Mouse (Mus musculus) embryonic facial prominence, embryonic 11.5 days (tissue): ENCODE measurements at regions not wholly inside any gene's neighbourhood (a gene's known extent, or its start where the extent isn't known, plus 50 kb on each side); places are given as distances from the start of the nearest gene placed in this dataset.

Source experiments
- ATAC-seq: fragments of 200-750 bp; cut with Nextera tagmentation; replicated peaks from 2 replicates; pipeline ENCODE4 v1.8.0; 2017; ENCODE audit warnings: low read depth; ENCODE audit not compliant: insufficient number of reproducible peaks, low FRiP score, low TSS enrichment
- DNase-seq: peaks from one replicate; pipeline ENCODE4 v3.0.0-alpha.2; 2015; ENCODE audit warnings: low spot score
- H3K27ac ChIP-seq: fragments of 300-500 bp; sonication (generic); replicated peaks from 2 replicates; pipeline ENCODE4 v1.5.1; 2014; ENCODE audit warnings: mild to moderate bottlenecking, low read depth, low read length, control low read depth
- H3K27me3 ChIP-seq: fragments of 300-500 bp; sonication (generic); 2 replicates; pipeline ENCODE4 v1.6.1; 2014; ENCODE audit warnings: mild to moderate bottlenecking, low read length, moderate library complexity, mixed read lengths; ENCODE audit not compliant: control insufficient read depth, insufficient read depth
- H3K36me3 ChIP-seq: fragments of 300-500 bp; sonication (generic); replicated peaks from 2 replicates; pipeline ENCODE4 v1.6.1; 2014; ENCODE audit warnings: low read depth, mild to moderate bottlenecking, low read length, moderate library complexity, mixed read lengths; ENCODE audit not compliant: control insufficient read depth, insufficient read depth
- H3K4me1 ChIP-seq: fragments of 300-500 bp; sonication (generic); 2 replicates; pipeline ENCODE4 v1.6.1; 2014; ENCODE audit warnings: low read length, mixed read lengths; ENCODE audit not compliant: control insufficient read depth, insufficient read depth
- H3K4me2 ChIP-seq: fragments of 300-500 bp; sonication (generic); 2 replicates; pipeline ENCODE4 v1.6.1; 2014; ENCODE audit warnings: low read depth, mild to moderate bottlenecking, control low read depth, low read length, moderate library complexity
- H3K4me3 ChIP-seq: fragments of 300-500 bp; sonication (generic); 2 replicates; pipeline ENCODE4 v1.5.1; 2014; ENCODE audit warnings: low read depth, low read length, control low read depth
- H3K9ac ChIP-seq: fragments of 300-500 bp; sonication (generic); replicated peaks from 2 replicates; pipeline ENCODE4 v1.6.1; 2014; ENCODE audit warnings: mild to moderate bottlenecking, control low read depth, low read length
- H3K9me3 ChIP-seq: fragments of 300-500 bp; sonication (generic); replicated peaks from 2 replicates; pipeline ENCODE4 v1.6.1; 2016; ENCODE audit warnings: mild to moderate bottlenecking, low read length, inconsistent platforms, mixed read lengths; ENCODE audit not compliant: control insufficient read depth
- WGBS: fragments of 180-500 bp; shearing (Covaris S2); extraction: QIAGEN DNeasy Blood & Tissue Kit; methylation state at CpG from one replicate; pipeline ENCODE4 v1.1.7; 2014; 5-methylcytosine and 5-hydroxymethylcytosine counted together

- 90% methylated on average over 4 of the region's 4 CpGs for WGBS
- H3K9me3 ChIP-seq, result no peaks in the 10 kb centered on the region
- no peak overlapping the region for H3K9ac ChIP-seq
- no peak overlapping the region for H3K4me3 ChIP-seq
- no peaks in the 10 kb centered on the region for H3K27me3 ChIP-seq
- ATAC-seq (no peak), DNase-seq (no peak)
- H3K4me2 ChIP-seq, result no peak overlapping the region
- no peaks in the 10 kb centered on the region for H3K4me1 ChIP-seq
- no peak overlapping the region for H3K27ac ChIP-seq
- H3K36me3 ChIP-seq, result no peaks in the 10 kb centered on the region
These were observed 300.6 kb downstream of the Jrkl start for GRCm38 (mm10) chr9:12945037-12945436.

GRCm38 (mm10) chr9:12935016-12935415, 310.6 kb downstream of the Jrkl start:
- Histone ChIP-seq H3K36me3 (no peaks in the 10 kb centered on the region), H3K4me2 (no peak overlapping the region), H3K4me3 (no peak overlapping the region), H3K4me1 (no peaks in the 10 kb centered on the region), H3K27me3 (no peaks in the 10 kb centered on the region), H3K9me3 (no peaks in the 10 kb centered on the region), H3K27ac (no peak overlapping the region), H3K9ac (no peak overlapping the region)
- no peak for DNase-seq
- WGBS, result 73% methylated on average over 4 of the region's 4 CpGs
- ATAC-seq, result no peak

DNA sequence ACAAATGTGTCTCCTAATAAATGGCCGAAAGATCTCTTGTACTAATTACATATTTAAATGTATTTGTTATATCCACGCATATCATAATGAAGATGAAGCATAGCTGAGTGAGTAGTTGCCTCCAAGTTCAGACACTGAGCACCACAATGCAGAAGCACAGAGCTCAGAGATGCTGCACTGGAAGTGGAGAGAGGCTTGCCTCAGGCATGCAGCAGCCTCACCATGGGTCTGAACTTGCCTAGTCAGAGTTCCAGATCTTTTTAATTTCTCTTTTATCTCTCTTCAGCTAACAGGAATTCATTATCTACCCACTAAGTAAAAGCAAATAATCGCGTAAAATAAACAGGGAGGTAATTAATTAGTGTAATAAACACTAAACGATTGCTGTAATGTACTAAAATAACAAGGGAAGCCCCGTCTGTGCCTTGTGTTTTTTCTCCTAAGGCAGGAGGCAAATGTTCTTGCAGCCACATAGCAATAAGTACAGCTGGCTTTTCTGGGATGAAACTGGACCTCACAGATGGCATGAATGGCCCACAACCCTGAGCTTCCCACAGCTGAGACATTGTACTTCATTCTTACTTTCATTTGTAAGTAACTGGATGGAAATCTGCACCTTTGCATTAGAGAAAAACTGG, 320.0 kb downstream of the Jrkl start:
- no peaks in the 10 kb centered on the region for H3K4me1 ChIP-seq
- ATAC-seq (no peak), DNase-seq (no peak)
- no peak overlapping the region for H3K4me3 ChIP-seq
- no peak overlapping the region for H3K27ac ChIP-seq
- H3K9me3 ChIP-seq, result no peaks in the 10 kb centered on the region
- no peaks in the 10 kb centered on the region for H3K27me3 ChIP-seq
- no peak overlapping the region for H3K9ac ChIP-seq
- no peak overlapping the region for H3K4me2 ChIP-seq
- H3K36me3 ChIP-seq, result no peaks in the 10 kb centered on the region
- WGBS, result 64% methylated on average over 6 of the region's 6 CpGs

- WGBS, result 73% methylated on average over 3 of the region's 3 CpGs
- Histone ChIP-seq H3K27me3 (no peaks in the 10 kb centered on the region), H3K9me3 (no peaks in the 10 kb centered on the region), H3K27ac (no peak overlapping the region), H3K9ac (no peak overlapping the region), H3K4me1 (no peaks in the 10 kb centered on the region), H3K4me2 (no peak overlapping the region), H3K36me3 (no peaks in the 10 kb centered on the region), H3K4me3 (no peak overlapping the region)
- no peak for DNase-seq
- no peak for ATAC-seq
These were observed 344.9 kb downstream of the Jrkl start for GRCm38 (mm10) chr9:12900726-12901125.

DNA sequence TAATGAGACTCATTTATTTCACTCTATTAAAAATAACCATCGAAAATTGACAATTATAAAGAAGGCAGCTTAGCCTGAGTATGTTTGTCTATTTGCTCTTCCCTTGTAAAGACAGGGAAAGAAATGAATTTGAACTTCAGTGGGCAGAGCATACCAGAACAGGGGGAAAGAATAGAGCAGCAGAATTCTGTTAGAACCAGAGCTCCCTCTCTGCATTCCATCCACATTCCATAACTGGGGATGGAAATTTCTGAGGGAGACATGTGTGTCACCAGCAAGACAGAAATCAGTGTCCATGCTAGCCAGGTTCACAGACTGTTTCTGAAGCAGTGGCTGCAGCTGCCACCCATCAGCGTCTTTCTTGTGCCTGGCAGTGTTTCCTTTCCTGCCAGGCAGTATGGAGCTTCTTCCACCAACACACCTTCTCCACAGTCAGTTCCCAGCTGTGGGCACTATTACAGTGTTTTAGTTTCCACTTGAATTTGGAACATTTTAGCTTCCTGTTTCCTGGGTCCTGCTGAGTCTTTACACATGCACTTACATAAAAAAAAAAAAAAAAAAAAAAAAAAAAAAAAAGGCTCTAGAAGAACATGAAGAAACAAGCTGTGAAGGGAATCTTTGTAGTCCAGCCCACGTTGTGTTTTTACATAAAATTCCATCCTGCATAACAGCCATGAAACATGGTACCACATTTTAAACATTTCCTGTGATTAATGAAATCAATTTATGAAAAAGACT, 365.7 kb downstream of the Jrkl start:
- ATAC-seq (no peak), DNase-seq (no peak)
- H3K27me3 ChIP-seq, result no peaks in the 10 kb centered on the region
- no peaks in the 10 kb centered on the region for H3K9me3 ChIP-seq
- H3K27ac ChIP-seq, result no peak overlapping the region
- no peak overlapping the region for H3K4me2 ChIP-seq
- no peaks in the 10 kb centered on the region for H3K4me1 ChIP-seq
- 64% methylated on average over 3 of the region's 3 CpGs for WGBS
- H3K9ac ChIP-seq, result no peak overlapping the region
- H3K4me3 ChIP-seq, result no peak overlapping the region
- H3K36me3 ChIP-seq, result no peaks in the 10 kb centered on the region

DNA sequence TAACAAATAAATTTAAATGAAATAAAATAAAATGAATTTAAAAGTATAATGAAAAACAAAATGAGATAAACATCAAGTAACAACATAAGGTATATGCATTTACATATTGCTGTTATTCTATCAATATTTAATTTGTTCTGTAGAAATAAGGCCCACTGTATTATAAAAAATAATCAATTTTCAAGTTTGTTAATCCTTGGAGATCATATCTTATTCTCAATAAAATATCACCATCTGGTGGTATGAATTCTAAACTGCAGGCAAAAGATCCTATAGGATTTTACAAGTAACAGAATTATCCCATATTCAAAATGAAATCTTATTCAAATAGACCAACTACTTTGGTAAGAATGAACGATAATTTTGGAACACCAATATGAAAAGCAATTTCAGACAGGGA, 369.1 kb downstream of the Jrkl start:
- no peak overlapping the region for H3K27ac ChIP-seq
- H3K4me3 ChIP-seq, result no peak overlapping the region
- DNase-seq (peak; percentile 52), ATAC-seq (no peak)
- 58% methylated on average over 1 of the region's 1 CpGs for whole genome bisulfite sequencing
- H3K4me2 ChIP-seq, result no peak overlapping the region
- H3K36me3 ChIP-seq, result no peaks in the 10 kb centered on the region
- no peaks in the 10 kb centered on the region for H3K9me3 ChIP-seq
- no peaks in the 10 kb centered on the region for H3K4me1 ChIP-seq
- H3K27me3 ChIP-seq, result no peaks in the 10 kb centered on the region
- H3K9ac ChIP-seq, result no peak overlapping the region

- DNase-seq (no peak), ATAC-seq (no peak)
- Histone ChIP-seq H3K4me2 (no peak overlapping the region), H3K27me3 (no peaks in the 10 kb centered on the region), H3K9ac (no peak overlapping the region), H3K36me3 (no peaks in the 10 kb centered on the region), H3K27ac (no peak overlapping the region), H3K4me1 (no peaks in the 10 kb centered on the region), H3K4me3 (no peak overlapping the region), H3K9me3 (no peaks in the 10 kb centered on the region)
- WGBS, result 93% methylated on average over 3 of the region's 3 CpGs
These were observed 374.7 kb downstream of the Jrkl start for GRCm38 (mm10) chr9:12870941-12871340.
